Mouse (Mus musculus) brain, embryonic 14.5 days (tissue): ENCODE data around the gene Gatad2a.

Experiments used
- CTCF ChIP-seq: fragments of 200-500 bp; IDR thresholded peaks from 2 replicates; pipeline ENCODE4 v1.5.1; 2012; ENCODE audit warnings: inconsistent platforms, mild to moderate bottlenecking, moderate library complexity, borderline replicate concordance; ENCODE audit not compliant: insufficient read depth, insufficient read length; ENCODE audit errors: extremely low read depth
- POLR2A ChIP-seq: fragments of 200-500 bp; IDR thresholded peaks from 2 replicates; pipeline ENCODE4 v1.6.1; 2012; ENCODE audit warnings: mild to moderate bottlenecking, inconsistent platforms, borderline replicate concordance; ENCODE audit not compliant: poor library complexity, insufficient read depth, insufficient read length, severe bottlenecking; ENCODE audit errors: extremely low read depth

DNA sequence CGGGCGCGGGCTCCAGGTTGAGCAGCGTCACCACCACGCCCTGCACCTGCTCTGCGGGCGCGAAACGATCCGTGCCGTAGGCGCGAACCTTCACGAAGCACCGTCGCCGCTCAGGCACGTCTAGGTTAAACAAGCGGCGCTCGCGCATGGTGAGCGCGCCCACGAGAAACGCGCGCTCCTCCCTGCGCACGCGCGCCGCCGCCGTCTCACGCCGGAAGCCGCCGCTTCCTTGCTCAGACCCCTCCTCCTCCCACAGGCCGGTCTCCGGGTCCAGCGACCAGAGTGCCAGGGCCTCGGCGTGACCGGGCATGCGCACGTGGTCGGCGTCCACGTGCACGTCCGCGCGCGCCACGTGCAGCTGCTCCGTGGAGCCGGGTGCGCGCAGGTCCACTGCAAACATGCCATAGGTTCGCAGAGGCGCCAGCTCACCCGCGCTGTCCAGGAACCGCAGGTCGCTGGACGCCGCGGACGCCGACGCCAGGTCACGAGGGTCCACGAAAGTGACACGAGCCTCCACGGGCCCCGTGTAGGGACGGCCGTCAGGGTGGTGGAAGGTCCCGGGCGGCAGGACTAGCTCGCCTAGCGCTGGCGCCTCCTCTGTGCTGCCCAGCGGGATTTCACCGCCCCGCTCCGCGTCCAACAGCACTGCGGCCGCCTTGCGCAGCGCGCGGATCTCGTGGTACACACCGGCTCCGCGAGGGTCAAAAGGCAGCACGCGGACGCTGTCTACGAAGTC, 114.0 kb downstream of the Gatad2a start:
- no peak for TF ChIP-seq POLR2A
- TF ChIP-seq CTCF, result no peak
